Mouse (Mus musculus) midbrain, postnatal 0 days (tissue): ENCODE data around the gene Dcps. TPM values are rescaled to one million over a fixed set of nuclear protein-coding genes. Genes with fewer than 3 reads are reported as not detected.
A peak's percentile ranks its signal among the peaks of the same experiment; 100 is the strongest.

Source experiments
- ATAC-seq: fragments of 200-750 bp; cut with Nextera tagmentation; 2 replicates; pipeline ENCODE4 v1.8.0; 2017; ENCODE audit warnings: moderate number of reproducible peaks, mild to moderate bottlenecking, moderate TSS enrichment, moderate library complexity; ENCODE audit not compliant: low FRiP score
- DNase-seq: peaks from one replicate; pipeline ENCODE4 v3.0.0-alpha.2; 2015; ENCODE audit warnings: low spot score
- H3K27ac ChIP-seq: fragments of 300-500 bp; sonication (generic); 2 replicates; pipeline ENCODE4 v1.5.1; 2014; ENCODE audit warnings: low read depth, mild to moderate bottlenecking, low read length, mixed read lengths
- H3K27me3 ChIP-seq: fragments of 300-500 bp; sonication (generic); 2 replicates; pipeline ENCODE4 v1.6.1; 2014; ENCODE audit warnings: low read length, control low read depth, mixed read lengths; ENCODE audit not compliant: insufficient read depth
- H3K36me3 ChIP-seq: fragments of 300-500 bp; sonication (generic); 2 replicates; pipeline ENCODE4 v1.6.1; 2014; ENCODE audit warnings: low read length, control low read depth, mixed read lengths; ENCODE audit not compliant: insufficient read depth
- H3K4me1 ChIP-seq: fragments of 300-500 bp; sonication (generic); 2 replicates; pipeline ENCODE4 v1.6.1; 2014; ENCODE audit warnings: mild to moderate bottlenecking, control low read depth, antibody characterized with exemption, low read length, mixed read lengths; ENCODE audit not compliant: insufficient read depth
- H3K4me2 ChIP-seq: fragments of 300-500 bp; sonication (generic); 2 replicates; pipeline ENCODE4 v1.6.1; 2014; ENCODE audit warnings: low read depth, mild to moderate bottlenecking, low read length, mixed read lengths; ENCODE audit not compliant: poor library complexity, severe bottlenecking
- H3K4me3 ChIP-seq: fragments of 300-500 bp; sonication (generic); 2 replicates; pipeline ENCODE4 v1.5.1; 2014; ENCODE audit warnings: low read depth, mild to moderate bottlenecking, low read length, moderate library complexity
- H3K9ac ChIP-seq: fragments of 300-500 bp; sonication (generic); replicated peaks from 2 replicates; pipeline ENCODE4 v1.6.1; 2014; ENCODE audit warnings: mild to moderate bottlenecking, low read length, moderate library complexity, mixed read lengths; ENCODE audit not compliant: poor library complexity, severe bottlenecking
- H3K9me3 ChIP-seq: fragments of 300-500 bp; sonication (generic); 2 replicates; pipeline ENCODE4 v1.6.1; 2016; ENCODE audit warnings: low read length, control low read depth
- CTCF ChIP-seq: IDR thresholded peaks from 2 replicates; pipeline ENCODE4 v1.5.1; 2016; ENCODE audit warnings: antibody characterized with exemption, mild to moderate bottlenecking
- WGBS: fragments of 180-500 bp; shearing (Covaris S2); extraction: QIAGEN DNeasy Blood & Tissue Kit; methylation state at CpG from one replicate; pipeline ENCODE4 v1.1.7; 2014; 5-methylcytosine and 5-hydroxymethylcytosine counted together
- polyA plus RNA-seq: library from polyadenylated mRNA; unstranded; fragments of >200 nt; fragmentation: Nextera tagmentation; extraction: Ambion mirVana; gene quantifications from 2 replicates; pipeline ENCODE4 v1.2.1, GENCODE M21; 2015
- total RNA-seq: library from RNA; depleted of rRNA; stranded (reverse); fragments of >200 nt; gene quantifications from 2 replicates; pipeline ENCODE4 v1.2.3, GENCODE M21; 2014

Dcps gene
- total and polyA plus RNA-seq, 2 experiments from 2014 or later: 39.6 to 58.4 TPM

GRCm38 (mm10) chr9:35186430-35186829, 10.6 kb upstream of the Dcps start:
- no peak for TF ChIP-seq CTCF
- ATAC-seq (no peak), DNase-seq (no peak)
- no peaks in the 10 kb centered on the region for H3K9me3 ChIP-seq
- no peaks in the 10 kb centered on the region for H3K4me1 ChIP-seq
- H3K9ac ChIP-seq: no peak overlapping the region
- no peak overlapping the region for H3K27ac ChIP-seq
- no peak overlapping the region for H3K4me3 ChIP-seq
- no peak overlapping the region for H3K4me2 ChIP-seq
- H3K27me3 ChIP-seq: no peaks in the 10 kb centered on the region
- no peaks in the 10 kb centered on the region for H3K36me3 ChIP-seq
- 87% methylated on average over 3 of the region's 4 CpGs for WGBS

- H3K27ac ChIP-seq: no peak overlapping the region
- H3K9me3 ChIP-seq: no peaks in the 10 kb centered on the region
- 70% methylated on average over 5 of the region's 5 CpGs for WGBS
- DNase-seq (no peak), ATAC-seq (no peak)
- no peak overlapping the region for H3K4me2 ChIP-seq
- H3K4me1 ChIP-seq: no peaks in the 10 kb centered on the region
- TF ChIP-seq CTCF: no peak
- H3K9ac ChIP-seq: no peak overlapping the region
- H3K36me3 ChIP-seq: no peaks in the 10 kb centered on the region
- H3K4me3 ChIP-seq: no peak overlapping the region
- no peaks in the 10 kb centered on the region for H3K27me3 ChIP-seq
Observed at GRCm38 (mm10) chr9:35183359-35183758, 7.5 kb upstream of the Dcps start.

GRCm38 (mm10) chr9:35182832-35183231, 7.0 kb upstream of the Dcps start:
- H3K4me2 ChIP-seq: no peak overlapping the region
- DNase-seq: no peak
- H3K4me1 ChIP-seq: no peaks in the 10 kb centered on the region
- no peak overlapping the region for H3K27ac ChIP-seq
- H3K9me3 ChIP-seq: no peaks in the 10 kb centered on the region
- no peak for ATAC-seq
- WGBS: 82% methylated on average over 2 of the region's 2 CpGs
- no peak for TF ChIP-seq CTCF
- no peaks in the 10 kb centered on the region for H3K27me3 ChIP-seq
- no peak overlapping the region for H3K4me3 ChIP-seq
- no peaks in the 10 kb centered on the region for H3K36me3 ChIP-seq
- no peak overlapping the region for H3K9ac ChIP-seq

- Histone ChIP-seq H3K9ac (peak overlapping the region; percentile 54), H3K4me1 (peaks cover 4% of the 10 kb centered on the region), H3K9me3 (no peaks in the 10 kb centered on the region), H3K4me3 (peak overlapping the region; percentile 47), H3K4me2 (peak overlapping the region; percentile 59), H3K27me3 (no peaks in the 10 kb centered on the region), H3K27ac (peak overlapping the region; percentile 82), H3K36me3 (no peaks in the 10 kb centered on the region)
- no peak for DNase-seq
- peak; percentile 29; the same call in 1 of the 2 replicates for ATAC-seq
- WGBS: 45% methylated on average over 14 of the region's 14 CpGs
- TF ChIP-seq CTCF: no peak
Observed at GRCm38 (mm10) chr9:35176124-35176659, 331 bp upstream of the Dcps start.

GRCm38 (mm10) chr9:35173331-35173730, 2.5 kb downstream of the Dcps start:
- WGBS: 89% methylated on average over 1 of the region's 1 CpGs
- no peak for DNase-seq
- H3K9me3 ChIP-seq: no peaks in the 10 kb centered on the region
- no peak overlapping the region for H3K4me3 ChIP-seq
- no peak overlapping the region for H3K27ac ChIP-seq
- no peak overlapping the region for H3K4me2 ChIP-seq
- H3K4me1 ChIP-seq: peaks cover 4% of the 10 kb centered on the region
- H3K27me3 ChIP-seq: no peaks in the 10 kb centered on the region
- TF ChIP-seq CTCF: no peak
- ATAC-seq: no peak
- H3K9ac ChIP-seq: no peak overlapping the region
- peaks cover 9% of the 10 kb centered on the region for H3K36me3 ChIP-seq

GRCm38 (mm10) chr9:35170071-35170470, 5.8 kb downstream of the Dcps start:
- H3K4me1 ChIP-seq: peaks cover 4% of the 10 kb centered on the region
- no peaks in the 10 kb centered on the region for H3K27me3 ChIP-seq
- no peak overlapping the region for H3K27ac ChIP-seq
- no peak for TF ChIP-seq CTCF
- no peak for DNase-seq
- 91% methylated on average over 7 of the region's 7 CpGs for WGBS
- no peaks in the 10 kb centered on the region for H3K9me3 ChIP-seq
- ATAC-seq: no peak
- peaks cover 9% of the 10 kb centered on the region for H3K36me3 ChIP-seq
- H3K4me2 ChIP-seq: no peak overlapping the region
- H3K4me3 ChIP-seq: no peak overlapping the region
- no peak overlapping the region for H3K9ac ChIP-seq
